ENCODE assay signal across 23 mouse cellular contexts in the genomic region with DNA sequence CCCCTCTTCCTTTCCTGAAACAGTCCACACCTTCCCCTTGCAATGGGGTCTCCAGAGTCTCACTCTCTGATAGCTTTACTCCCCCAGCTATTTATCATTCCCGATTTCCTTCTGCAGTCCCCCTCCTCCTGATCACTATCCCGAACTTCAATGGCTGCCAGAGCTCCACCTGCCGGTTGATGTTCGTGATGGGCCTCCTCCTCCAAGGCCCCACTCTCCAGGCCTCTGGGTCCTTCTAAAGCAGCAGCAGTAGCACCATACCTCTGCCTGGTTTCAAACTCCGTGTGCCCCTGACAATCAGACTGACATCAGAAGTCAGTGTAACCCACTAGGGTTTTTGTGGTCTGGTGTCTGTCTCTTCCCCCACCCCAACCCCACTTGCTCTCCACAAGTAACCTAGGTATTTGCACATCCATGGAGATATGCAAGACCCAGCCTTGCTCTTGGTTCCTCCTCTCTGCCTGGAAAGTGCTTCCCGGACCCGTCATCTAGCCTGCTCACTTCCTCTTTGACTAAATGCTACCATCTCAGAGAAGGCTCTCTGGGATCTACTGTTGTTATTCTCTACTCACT. TPM values are rescaled to one million over a fixed set of nuclear protein-coding genes. Genes with fewer than 3 reads are reported as not detected.
DNase-seq lines count a peak whose midpoint lies in the region; ATAC-seq and TF ChIP-seq lines count a peak whose summit lies in the region.
"Had no signal": no experiment of that assay in that cellular context is flagged by ENCODE, and none has a peak within 500 bp of the region (broad histone marks: within the 10 kb centered on the region; RNA-seq: fewer than 3 reads in every experiment).

No protein-coding gene starts in this region.

- 65% methylated on average over 7 of the region's 7 CpGs for WGBS in lung, postnatal 0 days
- 55% methylated on average over 7 of the region's 7 CpGs for WGBS in heart, embryonic 12.5 days

- H3K27ac ChIP-seq in CH12.LX (ENCODE audit: insufficient read depth, low read depth) = no peak overlapping the region
- H3K27ac ChIP-seq in lung, postnatal 0 days (ENCODE audit: low read length) = no peak overlapping the region
- H3K27ac ChIP-seq in heart, embryonic 12.5 days (ENCODE audit: poor library complexity, severe bottlenecking) = no peak overlapping the region
- H3K27ac ChIP-seq: embryonic facial prominence, embryonic 12.5 days; heart, embryonic 10.5 days; hindbrain, embryonic 12.5 days; left cerebral cortex, adult 2 months; limb, embryonic 10.5 days; midbrain, embryonic 10.5 days had no signal

- H3K79me2 ChIP-seq in CH12.LX (replicated peaks; ENCODE audit: control insufficient read depth, extremely low read depth, insufficient read depth, poor library complexity, severe bottlenecking) = no peaks in the 10 kb centered on the region

- TF ChIP-seq EP300 in CH12.LX (IDR thresholded peaks at IDR 0.05; ENCODE audit: low read length) = peak; percentile 47; the same call in 1 of the 2 replicates
- no peak for TF ChIP-seq EP300 in lung, postnatal 0 days (IDR thresholded peaks at IDR 0.05)

- no peak; the same call in 1 of the 2 replicates for TF ChIP-seq RAD21 in CH12.LX (IDR thresholded peaks at IDR 0.05; ENCODE audit: low read depth, low read length)

- peak; percentile 53 for DNase-seq in CH12.LX (ENCODE audit: extremely low read depth)
- DNase-seq in ES-CJ7 (ENCODE audit: low read depth, low spot score) = peak; percentile 73
- DNase-seq in c-Kit-positive CD71-negative TER-119-negative erythroid progenitor cells, embryonic 14.5 days (ENCODE audit: low read depth) = peak; percentile 12
- peak; percentile 6 to 7 for DNase-seq in monocyte, adult 2 months (ENCODE audit: low read depth in 1 of 2, low spot score in 2 of 2)
- no peak for DNase-seq in lung, postnatal 0 days (ENCODE audit: low spot score)
- DNase-seq in right cerebral cortex, adult 2 months (ENCODE audit: low spot score in 2 of 2) = no peak
- DNase-seq in lung, adult 18-20 months = no peak
- DNase-seq: adrenal gland, postnatal 36 days; cerebellum, adult 11-12 months; cerebellum, postnatal 14 days; kidney, adult 11 months; kidney, postnatal 10 days; liver; lung, postnatal 4 days; right cerebral cortex, postnatal 25 days; spleen, adult 18-20 months had no signal

- peak in 1 of 2 experiments; percentile 29; a peak in 2 of 4 replicates for TF ChIP-seq CTCF in CH12.LX (conservative IDR thresholded peaks at IDR 0.05 in 1 of 2, IDR thresholded peaks at IDR 0.05 in 1 of 2; ENCODE audit: low read depth in 2 of 2, low read length in 2 of 2)
- TF ChIP-seq CTCF in lung, postnatal 0 days (IDR thresholded peaks at IDR 0.05) = no peak

- no peak for TF ChIP-seq POLR2A in CH12.LX (IDR thresholded peaks at IDR 0.05; ENCODE audit: low read depth, low read length)

- peaks cover 3% of the 10 kb centered on the region for H3K9me3 ChIP-seq in CH12.LX (replicated peaks; ENCODE audit: low read length)
- H3K9me3 ChIP-seq in lung, postnatal 0 days (ENCODE audit: low read length) = no peaks in the 10 kb centered on the region
- H3K9me3 ChIP-seq in heart, embryonic 12.5 days (replicated peaks) = no peaks in the 10 kb centered on the region; the same call in 1 of the 2 replicates
- H3K9me3 ChIP-seq: embryonic facial prominence, embryonic 12.5 days; heart, embryonic 10.5 days; hindbrain, embryonic 12.5 days; limb, embryonic 10.5 days; midbrain, embryonic 10.5 days had no signal

- H3K4me2 ChIP-seq in CH12.LX (ENCODE audit: insufficient read depth, low read depth, poor library complexity, severe bottlenecking) = peak overlapping the region; percentile 31; the same call in 1 of the 2 replicates
- no peak overlapping the region for H3K4me2 ChIP-seq in lung, postnatal 0 days (replicated peaks; ENCODE audit: low read depth, low read length)
- H3K4me2 ChIP-seq in heart, embryonic 12.5 days = no peak overlapping the region
- H3K4me2 ChIP-seq: embryonic facial prominence, embryonic 12.5 days; hindbrain, embryonic 12.5 days had no signal

- H3K9ac ChIP-seq in CH12.LX (ENCODE audit: insufficient read depth, low read depth) = no peak overlapping the region
- no peak overlapping the region for H3K9ac ChIP-seq in lung, postnatal 0 days (replicated peaks; ENCODE audit: low read depth)
- no peak overlapping the region for H3K9ac ChIP-seq in heart, embryonic 12.5 days
- H3K9ac ChIP-seq: embryonic facial prominence, embryonic 12.5 days; hindbrain, embryonic 12.5 days had no signal

- H3K4me1 ChIP-seq in CH12.LX (ENCODE audit: control insufficient read depth in 1 of 2, insufficient read depth in 2 of 2) = peaks cover 0 to 9% of the 10 kb centered on the region in 2 experiments; a peak in 3 of 4 replicates
- no peaks in the 10 kb centered on the region for H3K4me1 ChIP-seq in lung, postnatal 0 days (ENCODE audit: insufficient read depth, low read depth, low read length)
- H3K4me1 ChIP-seq in heart, embryonic 12.5 days (replicated peaks) = peaks cover 12% of the 10 kb centered on the region
- H3K4me1 ChIP-seq: embryonic facial prominence, embryonic 12.5 days; hindbrain, embryonic 12.5 days; midbrain, embryonic 10.5 days had no signal

- dilution Hi-C loops in CH12.LX (cut with MboI; ENCODE audit: extremely low pct_ligation_motif_present, extremely low pct_unique_long_range_greater_than_20kb, low sequenced_read_pairs) = no loop called here

- in situ Hi-C loops in CH12.LX (cut with MboI; ENCODE audit: low pct_ligation_motif_present, low pct_unique_long_range_greater_than_20kb, low sequenced_read_pairs) = no loop called here

- ATAC-seq in lung, postnatal 0 days = no peak
- no peak for ATAC-seq in heart, embryonic 12.5 days (ENCODE audit: insufficient number of reproducible peaks, low FRiP score)

- no peaks in the 10 kb centered on the region for H3K36me3 ChIP-seq in CH12.LX (replicated peaks in 1 of 2; ENCODE audit: control insufficient read depth in 1 of 2, insufficient read depth in 1 of 2, low read length in 1 of 2)
- H3K36me3 ChIP-seq in lung, postnatal 0 days (ENCODE audit: insufficient read depth, low read length) = no peaks in the 10 kb centered on the region
- no peaks in the 10 kb centered on the region for H3K36me3 ChIP-seq in heart, embryonic 12.5 days
- H3K36me3 ChIP-seq: embryonic facial prominence, embryonic 12.5 days; heart, embryonic 10.5 days; hindbrain, embryonic 12.5 days; limb, embryonic 10.5 days; midbrain, embryonic 10.5 days had no signal

- no peak overlapping the region for H3K4me3 ChIP-seq in CH12.LX (replicated peaks in 1 of 3; ENCODE audit: low read depth in 2 of 3, low read length in 2 of 3, poor library complexity in 1 of 3)
- no peak overlapping the region for H3K4me3 ChIP-seq in lung, postnatal 0 days (ENCODE audit: low read depth, low read length)
- H3K4me3 ChIP-seq in heart, embryonic 12.5 days = no peak overlapping the region
- H3K4me3 ChIP-seq: embryonic facial prominence, embryonic 12.5 days; heart, embryonic 10.5 days; hindbrain, embryonic 12.5 days; left cerebral cortex, adult 2 months; limb, embryonic 10.5 days; midbrain, embryonic 10.5 days had no signal

- no peaks in the 10 kb centered on the region for H3K27me3 ChIP-seq in CH12.LX (replicated peaks)
- no peaks in the 10 kb centered on the region for H3K27me3 ChIP-seq in lung, postnatal 0 days (replicated peaks; ENCODE audit: insufficient read depth, low read length)
- H3K27me3 ChIP-seq in heart, embryonic 12.5 days (replicated peaks) = no peaks in the 10 kb centered on the region
- H3K27me3 ChIP-seq: embryonic facial prominence, embryonic 12.5 days; hindbrain, embryonic 12.5 days had no signal

TF ChIP-seq in CH12.LX, 34 proteins besides CTCF, POLR2A, EP300 and RAD21:
- TF ChIP-seq IRF4 (IDR thresholded peaks at IDR 0.05; ENCODE audit: low read depth, low read length) (peak; percentile 27; the same call in 1 of the 2 replicates), SMC3 (IDR thresholded peaks at IDR 0.05; ENCODE audit: low read depth, low read length) (peak; percentile 11; the same call in 1 of the 2 replicates), JUN (IDR thresholded peaks at IDR 0.05; ENCODE audit: insufficient read depth, low read depth, low read length) (no peak)

RNA-seq across cellular contexts. Expression of gene Tiparp, which starts 44.0 kb away (rescaled TPM):
- total RNA-seq in CH12.LX (2012; rRNA removed) = 9.6 and 10.3 TPM in 2 replicates
- total RNA-seq in CH12.LX (2014; rRNA removed) = 25.1 and 30.8 TPM in 2 replicates
- 13.2 and 13.7 TPM in 2 replicates for polyA plus RNA-seq in CH12.LX (2012; ENCODE audit: insufficient read length, low read depth)
- 45.1 and 45.3 TPM in 2 replicates for polyA plus RNA-seq in lung, postnatal 0 days (2015; fragmentation: Nextera tagmentation; extraction: Ambion mirVana)
- polyA plus RNA-seq in heart, embryonic 12.5 days (2016; fragmentation: Nextera tagmentation; extraction: Ambion mirVana) = 29.7 and 36.3 TPM in 2 replicates

Comparison
In these comparisons a context has a peak if more than half of its experiments do, and no peak if none do; other contexts are left out.
1. DNase-seq: peak in CH12.LX (single experiment), ES-CJ7 (single experiment), c-Kit-positive CD71-negative TER-119-negative erythroid progenitor cells, embryonic 14.5 days (single experiment) and monocyte, adult 2 months (2 of 2); none in lung, postnatal 0 days (single experiment), right cerebral cortex, adult 2 months (0 of 2) and lung, adult 18-20 months (0 of 2).